Mouse (Mus musculus) urinary bladder, adult 2 months (tissue): Measurements from ENCODE around the gene Cabp1. TPM values are rescaled to one million over a fixed set of nuclear protein-coding genes. Genes with fewer than 3 reads are reported as not detected.

Experiments used
- DNase-seq: peaks from one replicate; pipeline ENCODE4 v3.0.0; 2022; ENCODE audit warnings: low spot score
- polyA plus RNA-seq: library from polyadenylated mRNA; depleted of rRNA; stranded (reverse); fragments of >200 nt; gene quantifications from 2 replicates; pipeline ENCODE4 v1.2.3, GENCODE M21; 2012

Cabp1 gene
- polyA plus RNA-seq, 1 experiment, result 3.9 TPM

DNA sequence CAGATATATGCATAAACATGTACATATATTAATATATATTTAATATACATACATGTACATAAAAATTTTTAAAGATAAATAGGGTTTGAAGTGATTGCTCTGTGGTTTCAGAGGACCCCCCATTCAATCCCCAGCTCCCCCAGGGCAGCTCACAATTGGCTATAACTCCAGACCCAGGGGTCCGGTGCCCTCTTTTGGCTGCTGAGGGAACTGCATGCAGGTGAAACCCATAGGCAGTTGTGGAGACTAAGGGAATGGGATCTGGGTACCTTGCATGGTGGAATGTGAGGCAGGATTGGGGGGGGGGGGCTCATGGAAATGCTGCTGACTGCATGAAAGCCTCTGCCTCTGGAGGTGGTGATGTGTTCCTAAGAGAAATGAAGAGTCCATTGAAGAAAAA is 16.2 kb upstream of the Cabp1 start:
- no peak for DNase-seq

GRCm38 (mm10) chr5:115208601-115209000 is 14.4 kb upstream of the Cabp1 start:
- DNase-seq, result no peak

DNA sequence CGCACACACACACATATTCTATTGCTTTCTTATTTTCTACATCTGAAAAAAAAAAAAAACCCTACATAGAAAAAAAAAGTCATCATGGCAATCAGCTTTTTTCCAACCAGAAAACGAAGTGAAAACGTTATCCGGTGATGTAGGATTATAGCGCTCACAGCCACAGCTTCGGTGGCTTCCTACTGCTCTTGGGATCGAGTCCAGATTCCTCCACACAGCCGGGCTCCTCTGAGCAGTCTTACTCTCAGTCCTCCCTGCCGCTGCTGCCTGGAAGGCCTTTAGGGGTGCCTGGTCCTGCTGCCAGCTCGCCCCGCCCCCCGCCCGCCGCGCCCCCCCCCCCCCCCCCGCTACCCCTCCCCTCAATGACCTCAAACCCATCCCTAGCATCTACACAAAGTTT is 13.7 kb upstream of the Cabp1 start:
- no peak for DNase-seq

GRCm38 (mm10) chr5:115207244-115207643 is 13.1 kb upstream of the Cabp1 start:
- DNase-seq, result no peak

- DNase-seq, result no peak
Measured at GRCm38 (mm10) chr5:115204562-115205311, 10.6 kb upstream of the Cabp1 start.

GRCm38 (mm10) chr5:115203735-115204561 is 9.8 kb upstream of the Cabp1 start:
- no peak for DNase-seq

- no peak for DNase-seq
Measured at GRCm38 (mm10) chr5:115194626-115195221, 543 bp upstream of the Cabp1 start.

DNA sequence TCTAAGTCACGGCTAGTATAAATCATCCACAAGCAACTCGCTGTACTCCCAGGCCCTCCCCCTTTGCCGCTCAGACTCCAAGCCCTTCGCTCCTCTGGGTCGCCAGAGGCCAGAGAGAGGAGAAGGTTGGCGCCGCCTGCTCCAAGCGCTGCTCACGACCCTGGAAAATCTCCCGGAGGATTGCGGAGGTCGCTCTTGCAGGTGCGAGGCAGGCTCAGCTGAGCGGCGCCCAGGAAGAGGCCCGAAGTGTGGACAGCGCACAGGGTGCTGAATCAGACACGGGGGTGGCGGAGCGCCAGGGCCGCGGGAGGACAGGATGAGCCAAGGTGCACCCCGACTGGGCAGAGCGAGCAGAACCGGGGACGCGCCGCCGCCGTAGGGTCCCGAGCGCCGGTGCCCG is 955 bp downstream of the Cabp1 start:
- peak; percentile 52 for DNase-seq

DNA sequence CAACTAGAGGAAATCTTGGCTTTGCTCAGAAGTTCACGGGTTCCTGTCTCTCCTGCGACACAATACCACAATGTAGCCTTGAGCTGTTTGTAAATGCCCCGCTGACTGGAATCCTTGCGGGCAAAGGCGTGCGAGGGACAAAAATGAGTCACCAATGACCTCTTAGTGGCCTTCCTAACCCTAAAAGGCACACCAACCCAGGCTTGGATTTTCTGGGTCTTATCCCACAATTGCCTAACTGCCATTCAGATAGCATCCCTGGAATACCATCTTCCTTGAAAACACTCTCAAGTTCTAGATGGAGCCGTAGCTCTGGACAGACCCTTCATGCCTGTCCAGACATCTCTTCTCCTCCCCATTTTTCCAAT is 1.4 kb downstream of the Cabp1 start:
- no peak for DNase-seq

GRCm38 (mm10) chr5:115191880-115192827 is 2.0 kb downstream of the Cabp1 start:
- no peak for DNase-seq

- DNase-seq, result no peak
Measured at GRCm38 (mm10) chr5:115190081-115190480, 4.1 kb downstream of the Cabp1 start.

GRCm38 (mm10) chr5:115188824-115189223 is 5.4 kb downstream of the Cabp1 start:
- DNase-seq, result no peak

DNA sequence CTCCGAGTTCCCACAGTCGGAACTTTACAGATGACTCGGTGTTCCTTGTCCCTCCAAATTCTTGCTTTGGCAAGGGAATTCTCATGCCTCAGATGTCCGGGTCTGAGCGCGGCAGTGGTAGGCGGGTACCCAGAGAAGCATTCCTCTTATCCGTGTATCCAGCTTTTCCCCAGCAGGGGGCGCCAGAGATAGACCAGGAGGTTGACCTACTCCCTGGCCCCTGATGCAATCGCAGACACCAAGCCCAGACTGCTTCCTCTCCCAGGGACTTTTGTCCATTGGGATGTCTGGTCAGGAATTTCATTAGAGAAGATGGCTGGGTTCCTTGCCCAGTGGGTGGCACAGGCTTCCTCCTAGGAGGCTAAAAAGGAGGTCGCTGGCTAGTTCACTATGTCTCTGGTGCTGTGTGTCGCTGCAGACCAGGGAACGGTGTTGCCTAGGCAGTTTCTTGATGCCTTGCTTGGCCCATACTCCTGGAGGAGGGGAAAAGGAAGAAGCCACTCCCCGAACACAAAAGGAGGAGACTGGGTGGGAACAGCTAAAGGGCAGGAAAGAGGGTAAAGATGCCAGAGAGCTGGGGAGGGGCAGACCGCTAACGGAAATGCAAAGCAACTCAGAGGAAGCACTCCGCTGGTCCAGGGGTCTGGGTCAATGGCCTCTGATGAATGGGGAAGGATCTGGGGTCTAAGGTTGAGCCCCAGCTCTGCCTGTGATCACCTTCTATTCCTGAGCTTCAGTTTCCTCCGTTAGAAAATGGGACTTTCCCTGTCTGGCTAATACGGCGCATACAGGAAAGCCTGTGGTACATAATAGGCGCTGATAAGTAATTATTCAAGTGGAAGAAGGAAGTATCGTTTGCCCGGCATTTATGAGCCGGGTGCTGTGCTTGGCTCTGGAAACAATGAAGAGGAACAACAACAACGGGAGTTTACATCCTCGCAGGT is 6.7 kb downstream of the Cabp1 start:
- DNase-seq, result peak; percentile 88

DNA sequence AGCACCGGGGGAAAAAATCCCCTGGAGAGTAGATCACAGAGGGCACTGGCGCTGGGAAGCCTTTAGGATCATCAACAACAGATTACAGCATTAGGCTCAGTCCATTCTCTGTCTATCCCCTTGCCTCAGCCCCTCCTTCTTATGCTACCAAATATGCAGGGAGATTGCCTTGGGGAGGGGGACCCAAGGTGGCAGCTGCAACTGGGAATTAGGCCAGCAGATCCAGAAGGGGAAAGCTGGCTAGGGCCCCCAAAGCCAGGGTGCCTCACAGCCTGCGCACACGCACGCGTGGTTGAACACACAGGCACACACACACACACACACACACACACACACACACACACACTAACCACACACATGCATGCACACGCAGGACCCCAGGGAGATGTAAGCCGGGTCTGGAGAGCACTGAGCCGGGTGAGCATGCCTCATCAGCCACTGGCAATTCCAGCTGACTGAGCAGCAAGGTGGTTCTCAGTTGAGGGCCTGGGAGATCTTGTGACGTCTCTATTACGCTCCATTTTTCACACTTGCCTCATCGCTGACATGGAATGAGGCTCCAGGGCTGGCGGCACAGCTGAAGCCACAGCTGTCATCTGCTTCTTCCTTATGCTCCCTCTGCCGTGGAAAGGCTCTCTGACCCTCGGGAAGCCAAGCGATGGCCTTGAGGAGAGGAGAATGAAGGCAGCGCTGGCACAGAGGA is 7.7 kb downstream of the Cabp1 start:
- DNase-seq, result no peak

DNA sequence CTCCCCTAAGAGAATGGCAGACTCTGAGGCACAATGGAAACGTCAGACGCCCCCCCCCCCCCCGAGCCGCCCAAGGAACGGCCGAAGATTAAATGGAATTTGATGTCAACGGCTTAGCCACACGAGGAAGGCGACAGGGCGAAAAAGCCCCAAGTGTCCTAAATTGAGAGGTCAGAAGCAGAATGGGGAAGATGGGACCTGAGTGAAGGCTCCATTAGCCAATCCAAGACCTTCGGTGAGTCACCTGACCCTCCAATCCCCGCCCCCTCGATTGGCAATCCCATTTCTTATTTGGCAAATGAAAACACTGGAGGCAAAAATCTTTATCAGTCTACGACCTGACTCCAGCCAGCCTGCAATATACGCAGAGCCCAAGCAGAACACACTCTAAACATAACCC is 9.5 kb downstream of the Cabp1 start:
- no peak for DNase-seq

DNA sequence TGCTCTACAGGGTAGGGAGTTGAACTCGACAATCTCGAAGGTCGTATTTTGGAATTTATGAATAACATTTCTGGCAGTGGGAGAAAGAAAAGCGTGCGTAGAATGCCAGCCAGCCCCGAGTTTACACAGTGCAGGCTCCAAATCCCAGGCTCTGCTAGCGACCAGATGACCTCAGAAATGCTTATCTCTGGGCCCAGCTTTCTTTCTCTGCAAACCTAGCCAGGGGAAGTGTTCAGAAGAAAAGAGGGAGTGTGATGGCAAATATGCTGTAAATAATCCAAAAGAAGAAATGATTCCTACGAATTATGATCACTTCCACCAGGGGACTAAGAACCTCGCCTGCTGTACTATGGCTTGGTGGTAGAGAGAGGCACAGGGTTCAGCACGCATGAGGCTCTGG is 10.7 kb downstream of the Cabp1 start:
- DNase-seq, result no peak

DNA sequence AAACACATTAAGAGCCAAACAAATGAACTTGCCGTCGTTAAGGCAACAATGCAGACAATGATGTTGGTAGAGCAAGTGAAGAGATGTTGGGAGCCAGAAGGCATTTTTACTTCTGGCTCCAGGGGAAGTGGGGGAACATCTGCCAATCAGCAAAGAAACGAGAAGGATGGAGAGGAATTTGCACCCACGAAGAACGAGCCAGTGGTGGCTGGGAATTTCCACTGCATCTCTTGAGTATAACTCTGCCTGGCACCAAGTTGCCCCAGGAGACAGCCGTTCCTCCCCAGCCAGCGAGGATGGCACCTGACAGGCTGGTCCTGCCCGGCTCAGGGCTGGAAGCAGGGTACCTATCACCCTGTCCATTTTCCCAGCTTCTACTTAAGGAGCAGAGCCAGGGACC is 11.3 kb downstream of the Cabp1 start:
- DNase-seq, result no peak

- DNase-seq, result no peak
Measured at GRCm38 (mm10) chr5:115181248-115181940, 12.8 kb downstream of the Cabp1 start.

DNA sequence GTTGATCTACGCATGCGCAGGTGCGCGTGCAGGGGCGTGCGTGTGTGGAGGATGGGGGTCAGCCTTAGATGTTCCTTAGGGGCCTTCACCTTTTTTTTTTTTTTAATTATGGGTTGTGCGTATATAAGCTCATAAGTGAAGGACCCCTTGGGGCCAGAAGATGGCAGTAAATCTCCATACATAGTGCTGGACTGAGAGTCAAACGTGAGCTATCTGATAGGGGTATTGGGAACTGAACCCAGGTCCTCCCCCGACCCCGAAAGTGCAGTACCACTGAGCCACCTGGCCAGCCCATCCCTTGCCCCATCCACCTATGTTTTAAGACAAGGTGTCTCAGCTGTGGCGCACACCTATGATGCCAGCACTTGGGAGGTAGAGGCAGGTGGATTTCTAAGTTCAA is 14.6 kb downstream of the Cabp1 start:
- no peak for DNase-seq
